Mouse (Mus musculus) midbrain, embryonic 10.5 days (tissue): ENCODE measurements around the gene Aftph. TPM values are rescaled to one million over a fixed set of nuclear protein-coding genes. Genes with fewer than 3 reads are reported as not detected.
A peak's percentile ranks its signal among the peaks of the same experiment; 100 is the strongest.

ENCODE experiments used
- DNase-seq: peaks from one replicate; pipeline ENCODE4 v3.0.0-alpha.2; 2017; ENCODE audit warnings: low spot score
- H3K27ac ChIP-seq: fragments of 300-500 bp; sonication (generic); replicated peaks from 2 replicates; pipeline ENCODE4 v1.5.1; 2016; ENCODE audit warnings: mild to moderate bottlenecking
- H3K27me3 ChIP-seq: fragments of 300-500 bp; sonication (generic); 2 replicates; pipeline ENCODE4 v1.6.1; 2016; ENCODE audit warnings: low read depth, mild to moderate bottlenecking; ENCODE audit not compliant: poor library complexity, severe bottlenecking
- H3K36me3 ChIP-seq: fragments of 300-500 bp; sonication (generic); 2 replicates; pipeline ENCODE4 v1.6.1; 2016; ENCODE audit warnings: mild to moderate bottlenecking, moderate library complexity
- H3K4me1 ChIP-seq: fragments of 300-500 bp; sonication (generic); 2 replicates; pipeline ENCODE4 v1.6.1; 2016
- H3K4me3 ChIP-seq: fragments of 300-500 bp; sonication (generic); 2 replicates; pipeline ENCODE4 v1.5.1; 2016; ENCODE audit warnings: mild to moderate bottlenecking, moderate library complexity
- H3K9me3 ChIP-seq: fragments of 300-500 bp; sonication (generic); replicated peaks from 2 replicates; pipeline ENCODE4 v1.6.1; 2016; ENCODE audit warnings: mild to moderate bottlenecking
- WGBS: fragments of 180-500 bp; shearing (Covaris S2); methylation state at CpG from one replicate; pipeline ENCODE4 v1.1.7; 2016; 5-methylcytosine and 5-hydroxymethylcytosine counted together
- polyA plus RNA-seq: library from polyadenylated mRNA; unstranded; fragments of >200 nt; fragmentation: Nextera tagmentation; extraction: Ambion mirVana; gene quantifications from 2 replicates; pipeline ENCODE4 v1.2.1, GENCODE M21; 2016

The Aftph gene
- polyA plus RNA-seq, 1 experiment from 2014 or later = 22.1 TPM

DNA sequence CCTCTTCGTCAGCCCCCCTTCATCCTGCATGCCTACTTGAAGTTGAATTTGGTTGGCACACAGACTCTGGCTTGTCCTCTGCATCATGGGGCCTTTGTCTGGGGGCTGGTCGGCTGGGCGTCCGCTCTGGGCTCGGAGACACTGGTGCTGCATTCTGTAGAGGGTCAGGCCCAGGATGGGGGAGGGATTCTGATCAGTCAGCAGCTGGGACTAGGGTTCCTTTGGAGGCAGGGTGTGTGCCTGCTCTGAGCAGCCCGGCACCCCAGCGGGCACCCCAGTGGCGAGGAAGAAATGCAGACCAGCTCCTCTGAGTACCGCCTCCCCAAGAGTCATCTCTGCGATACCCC is 84.7 kb downstream of the Aftph start:
- peak; percentile 59 for DNase-seq
- Histone ChIP-seq H3K9me3 (no peaks in the 10 kb centered on the region), H3K27ac (peak overlapping the region; percentile 94), H3K36me3 (peaks cover 17% of the 10 kb centered on the region), H3K4me3 (peak overlapping the region; percentile 41), H3K4me1 (peaks cover 77% of the 10 kb centered on the region), H3K27me3 (no peaks in the 10 kb centered on the region)
- 11% methylated on average over 10 of the region's 10 CpGs for WGBS

DNA sequence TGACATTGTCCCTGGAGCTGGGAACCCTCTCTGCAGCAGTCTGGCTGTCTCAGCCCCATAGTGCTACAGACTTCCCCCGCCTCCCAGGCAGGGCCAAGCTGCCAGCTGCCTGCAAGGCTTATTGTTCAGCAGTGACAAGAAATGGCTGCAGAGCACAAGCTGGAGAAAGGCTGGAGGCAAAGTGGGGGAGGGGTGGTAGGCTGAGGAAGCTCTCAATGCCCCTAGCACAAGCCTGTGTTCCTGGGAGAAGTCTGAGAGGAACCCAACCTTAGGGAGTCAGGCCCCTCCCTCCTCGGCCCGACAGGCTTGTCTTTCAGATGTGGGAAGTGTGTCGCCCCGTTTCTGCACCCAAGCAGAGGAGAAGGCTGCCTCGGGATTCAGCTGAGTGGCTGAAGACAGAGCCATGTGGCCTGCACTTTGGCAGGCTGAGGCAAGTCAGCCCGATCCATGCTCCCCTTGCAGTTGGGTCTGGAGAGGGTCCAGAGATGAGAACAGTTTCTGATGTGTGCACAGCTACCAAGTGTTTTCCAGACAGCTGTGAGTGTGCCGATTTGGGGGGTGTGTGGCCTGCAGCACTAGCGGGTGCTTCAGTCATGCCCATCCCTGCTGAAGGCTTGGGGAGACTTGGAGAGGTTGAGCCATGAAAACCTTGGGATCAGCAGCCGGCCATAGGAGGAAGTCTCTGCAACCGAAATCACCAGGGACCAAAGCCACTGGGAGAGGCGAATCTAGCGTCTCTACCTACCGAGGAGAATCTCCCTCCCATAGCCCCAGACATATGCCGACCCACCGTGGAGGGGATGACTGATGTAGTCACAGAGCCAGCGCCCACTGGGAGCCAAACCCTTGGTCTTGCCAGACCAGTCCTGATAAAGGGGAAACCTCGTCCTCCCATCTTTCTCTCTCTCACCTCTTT is 85.3 kb downstream of the Aftph start:
- Histone ChIP-seq H3K27me3 (no peaks in the 10 kb centered on the region), H3K9me3 (no peaks in the 10 kb centered on the region), H3K36me3 (peaks cover 20% of the 10 kb centered on the region), H3K4me3 (peak overlapping the region; percentile 41), H3K27ac (peak overlapping the region; percentile 94), H3K4me1 (peaks cover 77% of the 10 kb centered on the region)
- peak; percentile 91 for DNase-seq
- WGBS = 7% methylated on average over 18 of the region's 18 CpGs

DNA sequence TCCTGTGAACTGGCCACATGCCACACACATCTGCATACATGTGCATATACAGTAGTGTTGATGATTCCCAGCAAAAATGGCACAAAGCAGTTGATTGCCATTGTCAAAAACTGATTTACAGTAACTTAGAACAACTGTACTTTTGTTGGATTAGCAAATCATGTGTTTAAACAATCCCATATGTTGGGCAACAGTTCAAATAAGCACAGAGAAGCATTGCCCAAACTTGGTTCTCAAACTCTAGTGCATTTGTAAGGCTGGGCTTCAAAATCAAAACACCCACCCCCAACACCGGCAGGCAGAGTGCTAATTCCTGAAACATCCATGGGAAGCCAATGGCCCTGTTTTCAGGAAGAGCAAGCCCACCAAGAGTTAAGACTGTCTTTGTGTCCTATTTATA is 90.2 kb downstream of the Aftph start:
- 47% methylated on average over 1 of the region's 1 CpGs for WGBS
- Histone ChIP-seq H3K27ac (peak overlapping the region; percentile 86), H3K4me1 (peaks cover 95% of the 10 kb centered on the region), H3K36me3 (peaks cover 31% of the 10 kb centered on the region), H3K9me3 (no peaks in the 10 kb centered on the region), H3K4me3 (no peak overlapping the region), H3K27me3 (no peaks in the 10 kb centered on the region)
- no peak for DNase-seq

DNA sequence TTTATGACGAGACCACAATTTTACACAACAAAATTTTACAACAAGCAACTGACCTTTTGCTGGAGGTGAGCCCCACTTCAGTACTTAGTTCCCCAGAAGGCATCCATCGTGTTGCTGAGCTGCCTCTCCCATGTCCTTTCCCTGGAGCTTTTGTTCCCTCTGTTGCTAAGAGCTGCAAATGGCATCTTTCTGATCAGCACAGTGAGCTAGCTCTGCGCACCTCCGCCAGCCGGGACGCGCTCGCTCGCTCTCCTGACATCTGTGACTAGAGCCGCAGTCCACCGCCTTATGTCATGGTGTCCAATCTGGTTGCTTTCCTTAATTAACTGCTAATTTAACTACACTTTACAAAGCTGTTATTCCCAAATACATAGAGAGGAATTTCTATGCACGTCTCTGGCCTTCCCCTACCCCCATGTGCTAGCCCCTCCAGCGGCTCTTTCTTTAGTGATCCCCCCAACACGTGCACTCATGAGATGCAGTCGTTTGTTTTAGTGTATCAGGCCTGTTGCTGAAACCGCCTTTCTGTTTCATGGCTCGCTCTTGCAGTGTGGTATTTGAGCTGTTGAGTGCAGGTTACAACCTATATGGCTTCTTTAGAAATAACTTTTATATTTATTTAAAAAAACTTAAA is 91.3 kb downstream of the Aftph start:
- WGBS = 27% methylated on average over 17 of the region's 17 CpGs
- DNase-seq = peak; percentile 83
- Histone ChIP-seq H3K36me3 (peaks cover 31% of the 10 kb centered on the region), H3K4me3 (peak overlapping the region; percentile 34), H3K9me3 (no peaks in the 10 kb centered on the region), H3K27ac (peak overlapping the region; percentile 86), H3K27me3 (no peaks in the 10 kb centered on the region), H3K4me1 (peaks cover 95% of the 10 kb centered on the region)

DNA sequence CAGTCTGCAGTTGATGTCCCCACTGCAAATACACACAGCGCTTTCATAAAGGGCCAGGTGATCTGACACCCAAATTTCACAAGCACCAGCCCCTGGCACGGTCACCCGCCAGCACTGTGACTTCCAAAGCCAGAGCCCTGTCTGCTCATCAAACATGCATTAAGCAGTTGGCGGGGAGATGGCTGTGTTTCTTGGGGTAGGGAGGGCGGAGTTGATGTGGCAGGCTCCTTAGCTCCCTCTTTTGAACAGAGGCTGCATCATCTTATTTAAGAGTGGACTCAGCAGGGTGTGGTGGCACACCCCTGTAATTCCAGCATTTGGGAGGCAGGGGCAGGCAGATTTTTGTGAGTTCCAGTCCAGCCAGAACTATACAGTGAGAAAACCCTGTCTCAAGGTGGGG is 91.9 kb downstream of the Aftph start:
- H3K36me3 ChIP-seq = peaks cover 31% of the 10 kb centered on the region
- peak; percentile 71 for DNase-seq
- H3K4me1 ChIP-seq = peaks cover 95% of the 10 kb centered on the region
- 36% methylated on average over 5 of the region's 5 CpGs for WGBS
- no peaks in the 10 kb centered on the region for H3K27me3 ChIP-seq
- H3K9me3 ChIP-seq = no peaks in the 10 kb centered on the region
- peak overlapping the region; percentile 86 for H3K27ac ChIP-seq
- peak overlapping the region; percentile 34 for H3K4me3 ChIP-seq

DNA sequence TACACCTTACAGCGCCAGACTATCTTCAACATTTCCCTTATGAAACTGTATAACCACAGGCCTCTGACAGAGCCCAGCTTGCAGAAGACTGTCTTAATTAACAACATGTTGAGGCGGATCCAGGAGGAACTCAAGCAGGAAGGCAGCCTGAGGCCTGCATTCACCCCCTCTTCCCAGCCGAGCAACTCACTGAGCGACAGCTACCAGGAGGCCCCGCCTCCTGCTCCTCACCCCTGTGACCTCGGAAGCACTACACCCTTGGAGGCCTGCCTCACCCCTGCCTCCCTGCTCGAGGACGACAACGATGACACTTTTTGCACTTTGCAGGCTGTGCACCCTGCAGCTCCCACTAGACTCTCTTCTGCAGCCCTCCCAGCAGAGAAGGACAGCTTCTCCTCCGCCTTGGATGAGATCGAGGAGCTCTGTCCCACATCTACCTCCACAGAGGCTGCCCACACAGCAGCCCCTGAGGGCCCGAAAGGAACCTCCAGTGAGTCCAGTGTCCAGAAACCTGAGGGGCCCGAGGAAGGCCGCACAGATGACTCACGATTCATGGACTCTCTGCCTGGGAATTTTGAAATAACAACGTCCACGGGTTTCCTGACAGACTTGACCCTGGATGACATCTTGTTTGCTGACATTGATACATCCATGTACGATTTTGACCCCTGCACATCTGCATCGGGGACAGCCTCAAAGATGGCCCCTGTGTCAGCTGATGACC is 93.3 kb downstream of the Aftph start:
- Histone ChIP-seq H3K36me3 (peaks cover 22% of the 10 kb centered on the region), H3K27ac (peak overlapping the region; percentile 84), H3K4me1 (peaks cover 96% of the 10 kb centered on the region), H3K27me3 (no peaks in the 10 kb centered on the region), H3K9me3 (no peaks in the 10 kb centered on the region), H3K4me3 (peak overlapping the region; percentile 18; the same call in 1 of the 2 replicates)
- DNase-seq = peak; percentile 68
- 41% methylated on average over 19 of the region's 19 CpGs for WGBS

DNA sequence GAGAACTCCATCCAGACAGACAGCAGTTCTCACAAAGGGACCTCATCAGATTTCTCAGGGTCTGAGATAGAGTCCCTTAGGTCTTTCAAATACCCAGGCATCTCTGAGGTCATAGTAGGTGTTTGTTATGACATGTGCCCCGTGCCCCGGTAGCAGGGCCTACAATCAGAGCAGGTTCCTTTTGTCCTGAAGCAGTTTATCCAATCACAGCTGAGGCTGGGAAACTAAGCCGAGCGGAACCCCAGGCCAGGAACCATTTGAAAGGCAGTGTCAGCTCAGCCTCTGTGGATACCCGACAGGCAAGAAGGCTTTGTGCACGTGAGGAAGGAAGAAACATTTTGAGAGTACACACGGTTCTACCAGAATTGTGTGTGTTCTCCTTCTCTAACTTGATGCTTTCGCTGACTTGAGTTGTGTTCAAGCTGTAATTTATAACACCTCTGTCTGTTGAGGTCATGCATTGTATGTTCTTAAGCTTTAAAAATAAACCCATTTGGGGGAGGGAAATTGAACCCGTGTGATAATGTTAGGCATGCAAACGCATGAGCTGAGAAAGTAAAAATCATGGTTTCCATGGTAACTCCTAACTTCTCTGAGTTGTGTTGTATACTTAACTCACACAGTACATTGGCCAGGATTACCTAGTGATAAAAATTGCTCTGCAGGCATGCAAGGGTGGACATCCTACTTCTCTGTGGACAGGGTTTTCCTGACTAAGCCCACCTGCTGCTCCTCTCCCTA is 94.2 kb downstream of the Aftph start:
- Histone ChIP-seq H3K4me1 (peaks cover 97% of the 10 kb centered on the region), H3K27me3 (no peaks in the 10 kb centered on the region), H3K36me3 (peaks cover 14% of the 10 kb centered on the region), H3K27ac (peak overlapping the region; percentile 84), H3K9me3 (no peaks in the 10 kb centered on the region), H3K4me3 (no peak overlapping the region)
- peak; percentile 65 for DNase-seq
- WGBS = 29% methylated on average over 10 of the region's 10 CpGs

DNA sequence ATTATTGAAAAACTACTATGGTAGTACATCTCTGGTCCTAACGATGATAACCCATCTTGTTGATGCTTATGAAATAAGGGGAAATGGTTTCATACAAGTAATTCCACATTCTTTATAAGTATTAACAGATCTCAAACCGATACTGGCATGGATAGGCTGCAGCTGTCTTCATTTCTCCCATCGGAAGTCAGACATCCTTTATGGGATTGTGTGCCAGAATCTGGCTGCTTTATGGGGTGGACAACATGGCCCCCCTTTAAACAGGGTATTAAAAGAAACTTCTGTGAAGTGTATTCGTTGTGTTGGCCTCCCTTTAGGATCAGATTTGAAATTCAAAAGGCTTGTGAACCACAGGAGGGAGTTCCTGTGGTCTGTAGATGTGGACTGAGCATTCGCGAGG is 95.2 kb downstream of the Aftph start:
- H3K9me3 ChIP-seq = no peaks in the 10 kb centered on the region
- peaks cover 10% of the 10 kb centered on the region for H3K36me3 ChIP-seq
- H3K27ac ChIP-seq = peak overlapping the region; percentile 84
- DNase-seq = no peak
- WGBS = 52% methylated on average over 6 of the region's 6 CpGs
- no peak overlapping the region for H3K4me3 ChIP-seq
- H3K27me3 ChIP-seq = no peaks in the 10 kb centered on the region
- H3K4me1 ChIP-seq = peaks cover 95% of the 10 kb centered on the region

DNA sequence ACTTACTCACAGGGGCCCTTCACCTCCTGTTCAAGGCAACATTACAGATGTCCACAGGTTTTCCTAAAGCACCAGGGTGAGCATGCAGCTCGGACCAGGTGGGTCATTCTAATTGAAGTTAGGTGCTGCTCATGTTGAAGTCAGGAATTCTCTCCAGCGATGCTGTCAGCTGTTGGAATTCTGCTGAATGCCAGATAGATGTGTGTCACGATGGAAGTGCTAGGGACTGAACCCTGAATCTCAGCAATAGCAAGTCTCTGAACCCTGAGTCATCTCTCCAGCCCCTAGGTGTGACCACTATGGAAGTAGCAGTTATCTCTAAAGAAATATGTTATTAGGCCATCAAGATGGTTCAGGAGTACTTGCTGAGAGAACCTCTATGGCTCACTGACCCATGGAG is 95.9 kb downstream of the Aftph start:
- peak overlapping the region; percentile 17; the same call in 1 of the 2 replicates for H3K27ac ChIP-seq
- peaks cover 95% of the 10 kb centered on the region for H3K4me1 ChIP-seq
- no peaks in the 10 kb centered on the region for H3K27me3 ChIP-seq
- 79% methylated on average over 3 of the region's 3 CpGs for WGBS
- H3K36me3 ChIP-seq = peaks cover 10% of the 10 kb centered on the region
- no peak for DNase-seq
- H3K4me3 ChIP-seq = no peak overlapping the region
- H3K9me3 ChIP-seq = no peaks in the 10 kb centered on the region

DNA sequence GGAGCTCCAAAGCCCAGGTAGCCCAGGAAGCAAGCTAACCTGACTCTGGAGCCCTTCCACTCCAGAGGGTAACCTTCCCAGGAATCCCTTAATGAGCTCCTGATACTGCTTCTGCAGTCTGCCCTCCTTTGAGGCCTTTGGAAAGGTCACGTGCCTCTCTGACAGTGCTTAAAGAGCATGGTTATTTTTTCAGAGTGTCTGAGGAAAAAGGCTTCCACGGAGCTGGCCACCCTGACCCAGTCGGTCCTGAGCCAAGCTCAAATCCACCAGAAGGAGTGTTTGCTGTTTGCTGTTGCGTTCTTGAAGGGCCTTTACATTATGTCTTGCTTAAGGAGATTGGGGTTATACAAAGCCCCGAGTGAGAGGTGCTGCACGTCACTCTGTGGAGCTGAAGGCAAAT is 96.5 kb downstream of the Aftph start:
- H3K9me3 ChIP-seq = no peaks in the 10 kb centered on the region
- WGBS = 48% methylated on average over 6 of the region's 6 CpGs
- H3K36me3 ChIP-seq = peaks cover 10% of the 10 kb centered on the region
- H3K4me3 ChIP-seq = no peak overlapping the region
- peak overlapping the region; percentile 35 for H3K27ac ChIP-seq
- no peaks in the 10 kb centered on the region for H3K27me3 ChIP-seq
- peaks cover 95% of the 10 kb centered on the region for H3K4me1 ChIP-seq
- no peak for DNase-seq

DNA sequence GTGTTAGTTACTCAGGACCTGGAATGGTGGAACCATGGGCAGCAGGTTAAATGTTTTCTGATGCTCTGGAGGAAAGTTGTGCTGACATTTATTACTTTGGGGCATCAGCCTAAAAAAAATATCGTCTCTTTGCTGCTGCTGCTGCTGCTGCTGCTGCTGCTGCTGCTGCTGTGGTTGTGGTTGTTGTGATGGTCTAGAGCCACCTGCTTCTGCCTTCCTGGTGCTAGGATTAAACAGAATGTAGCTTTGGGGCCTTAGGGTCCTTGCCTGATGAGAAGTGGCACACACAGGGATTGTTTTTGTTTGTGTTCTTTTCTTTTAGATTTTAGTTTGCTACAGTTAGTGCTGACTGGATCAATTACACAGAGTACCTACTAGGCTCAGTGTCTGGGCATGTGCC is 97.2 kb downstream of the Aftph start:
- H3K27ac ChIP-seq = peak overlapping the region; percentile 35; the same call in 1 of the 2 replicates

DNA sequence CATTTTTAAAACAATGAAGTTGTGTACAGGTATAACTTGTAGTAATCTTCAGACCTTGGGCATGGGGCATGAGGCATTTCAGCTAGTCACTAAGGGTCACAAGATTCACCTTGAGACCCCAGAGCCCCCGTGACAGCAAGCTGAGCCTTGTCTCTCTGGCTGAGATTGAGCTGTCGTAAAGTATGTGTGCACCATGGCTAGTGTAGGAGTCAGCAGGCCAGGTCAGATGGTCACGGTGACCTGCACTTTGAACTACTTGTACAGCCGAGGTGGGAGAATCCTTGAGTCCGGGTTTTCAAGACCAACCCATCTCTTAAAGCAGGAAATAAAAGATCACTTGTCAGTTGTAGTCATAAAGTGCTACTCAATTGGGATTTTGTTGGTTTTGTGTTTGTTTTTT is 98.2 kb downstream of the Aftph start:
- H3K27me3 ChIP-seq = no peaks in the 10 kb centered on the region
- H3K36me3 ChIP-seq = peaks cover 3% of the 10 kb centered on the region
- no peaks in the 10 kb centered on the region for H3K9me3 ChIP-seq
- WGBS = 65% methylated on average over 5 of the region's 5 CpGs
- peaks cover 88% of the 10 kb centered on the region for H3K4me1 ChIP-seq
- no peak for DNase-seq
- H3K27ac ChIP-seq = no peak overlapping the region
- no peak overlapping the region for H3K4me3 ChIP-seq

More for the DNA sequence above, 97.2 kb downstream of the Aftph start:
- peaks cover 10% of the 10 kb centered on the region for H3K36me3 ChIP-seq
- WGBS = 88% methylated on average over 1 of the region's 1 CpGs
- H3K9me3 ChIP-seq = no peaks in the 10 kb centered on the region
- H3K27me3 ChIP-seq = no peaks in the 10 kb centered on the region
- no peak for DNase-seq
- peaks cover 95% of the 10 kb centered on the region for H3K4me1 ChIP-seq
- no peak overlapping the region for H3K4me3 ChIP-seq
